Mouse (Mus musculus) heart, embryonic 14.5 days (tissue): ENCODE data around the gene Rack1. TPM values are rescaled to one million over a fixed set of nuclear protein-coding genes. Genes with fewer than 3 reads are reported as not detected.
"Not testable (repeated sequence)": the region's sequence is repeated elsewhere in the genome, so short reads cannot be mapped to it uniquely, and the experiment has no call there.

Source experiments
- ATAC-seq: fragments of 200-750 bp; cut with Nextera tagmentation; 2 replicates; pipeline ENCODE4 v1.8.0; 2017; ENCODE audit warnings: low read depth, moderate TSS enrichment; ENCODE audit not compliant: insufficient number of reproducible peaks, insufficient read depth, low FRiP score
- H3K27ac ChIP-seq, 2 experiments: fragments of 200-500 bp in 1 of 2; fragments of 300-500 bp in 1 of 2; sonication (generic) in 1 of 2; replicated peaks in 1 of 2; 2 replicates each; pipeline ENCODE4 v1.5.1; 2012 to 2014; ENCODE audit warnings: low read depth in 2 of 2, low read length in 2 of 2, control low read depth in 1 of 2, mild to moderate bottlenecking in 1 of 2, mixed read lengths in 1 of 2; ENCODE audit not compliant: control insufficient read depth in 1 of 2, insufficient read depth in 1 of 2
- H3K27me3 ChIP-seq: fragments of 300-500 bp; sonication (generic); 2 replicates; pipeline ENCODE4 v1.6.1; 2014; ENCODE audit warnings: mild to moderate bottlenecking, low read length, control low read depth; ENCODE audit not compliant: control insufficient read depth, insufficient read depth
- H3K36me3 ChIP-seq: fragments of 300-500 bp; sonication (generic); 2 replicates; pipeline ENCODE4 v1.6.1; 2014; ENCODE audit warnings: mild to moderate bottlenecking, control low read depth, low read length, mixed read lengths; ENCODE audit not compliant: control insufficient read depth, insufficient read depth
- H3K4me1 ChIP-seq, 2 experiments: fragments of 200-500 bp in 1 of 2; fragments of 300-500 bp in 1 of 2; sonication (generic) in 1 of 2; 2 replicates each; pipeline ENCODE4 v1.6.1; 2012 to 2014; ENCODE audit warnings: low read length in 2 of 2, control low read depth in 1 of 2, mixed read lengths in 1 of 2; ENCODE audit not compliant: control insufficient read depth in 2 of 2, insufficient read depth in 2 of 2
- H3K4me2 ChIP-seq: fragments of 300-500 bp; sonication (generic); 2 replicates; pipeline ENCODE4 v1.6.1; 2014; ENCODE audit warnings: mild to moderate bottlenecking, low read length
- H3K4me3 ChIP-seq, 2 experiments: fragments of 200-500 bp in 1 of 2; fragments of 300-500 bp in 1 of 2; sonication (generic) in 1 of 2; 2 replicates each; pipeline ENCODE4 v1.5.1; 2012 to 2014; ENCODE audit warnings: low read length in 2 of 2, mild to moderate bottlenecking in 2 of 2, control low read depth in 1 of 2, low read depth in 1 of 2, moderate library complexity in 1 of 2; ENCODE audit not compliant: control insufficient read depth in 1 of 2, insufficient read depth in 1 of 2
- H3K9ac ChIP-seq: fragments of 300-500 bp; sonication (generic); 2 replicates; pipeline ENCODE4 v1.6.1; 2014; ENCODE audit warnings: mild to moderate bottlenecking, low read length
- H3K9me3 ChIP-seq: fragments of 300-500 bp; sonication (generic); 2 replicates; pipeline ENCODE4 v1.6.1; 2016; ENCODE audit warnings: low read length, control low read depth; ENCODE audit not compliant: control insufficient read depth
- WGBS: fragments of 180-500 bp; shearing (Covaris S2); extraction: QIAGEN DNeasy Blood & Tissue Kit; methylation state at CpG from one replicate; pipeline ENCODE4 v1.1.7; 2014; 5-methylcytosine and 5-hydroxymethylcytosine counted together
- polyA plus RNA-seq: library from polyadenylated mRNA; unstranded; fragments of >200 nt; fragmentation: Nextera tagmentation; extraction: Ambion mirVana; gene quantifications from 2 replicates; pipeline ENCODE4 v1.2.1, GENCODE M21; 2014

The Rack1 gene
- polyA plus RNA-seq, 1 experiment from 2014 or later: 512 TPM

DNA sequence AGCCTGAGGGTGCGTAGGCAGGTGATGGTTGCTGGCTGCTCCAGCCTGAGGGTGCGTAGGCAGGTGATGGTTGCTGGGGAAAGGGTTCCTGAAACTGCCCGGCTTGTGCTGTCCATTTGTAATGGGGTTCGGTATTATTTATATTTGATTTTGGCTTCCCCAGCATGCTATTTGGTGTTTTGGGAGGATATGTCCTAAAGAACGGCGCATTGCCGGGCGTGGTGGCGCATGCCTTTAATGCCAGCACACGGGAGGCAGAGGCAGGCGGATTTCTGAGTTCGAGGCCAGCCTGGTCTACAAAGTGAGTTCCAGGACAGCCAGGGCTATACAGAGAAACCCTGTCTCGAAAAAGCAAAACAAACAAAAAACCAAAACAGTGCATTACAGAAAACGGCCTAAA lies 21.2 kb downstream of the Rack1 start:
- ATAC-seq, H3K9me3 ChIP-seq, H3K36me3 ChIP-seq, H3K4me2 ChIP-seq, H3K9ac ChIP-seq, H3K27me3 ChIP-seq, H3K4me3 ChIP-seq, H3K27ac ChIP-seq: not testable (repeated sequence)
- peaks cover 4 to 14% of the 10 kb centered on the region in 2 experiments; a peak in 3 of 4 replicates for H3K4me1 ChIP-seq
- 79% methylated on average over 14 of the region's 14 CpGs for WGBS

DNA sequence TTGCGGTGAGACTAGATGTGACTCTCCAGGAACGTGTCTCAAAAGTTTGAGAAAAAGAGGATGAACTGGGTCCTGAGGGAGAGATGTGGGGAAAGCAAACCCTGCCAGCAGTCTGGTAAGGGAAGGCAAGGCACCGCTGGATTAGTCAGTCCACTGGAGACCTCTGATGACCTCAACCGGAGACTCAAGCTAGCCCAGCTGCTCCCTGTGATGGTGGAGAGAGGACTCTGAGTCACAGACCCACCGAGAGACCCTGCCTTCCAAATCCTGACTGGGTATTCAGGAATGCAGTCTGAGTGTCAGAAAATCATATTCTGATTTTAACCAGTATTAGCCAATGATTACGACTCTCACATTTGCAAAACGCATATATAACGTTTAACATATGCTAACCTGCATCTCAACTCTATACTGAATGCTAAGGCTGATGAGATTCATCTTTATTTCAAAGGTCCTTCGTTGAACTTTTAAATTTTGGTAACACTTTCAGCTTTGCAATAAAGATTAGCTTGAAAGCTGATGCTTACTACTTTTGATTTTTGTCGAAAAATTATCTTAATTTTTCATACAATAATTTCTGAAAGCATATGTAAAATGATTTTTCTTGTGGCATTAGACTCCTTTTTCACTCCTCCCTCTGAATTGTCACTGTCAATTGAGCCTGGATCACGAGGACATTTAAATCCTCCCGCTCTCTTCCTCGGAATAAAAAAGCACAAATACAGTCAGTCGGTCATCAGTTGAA lies 22.8 kb downstream of the Rack1 start:
- 0 out of 2 replicates have a peak, but pooled peaks cover 3% of the 10 kb centered on the region for H3K9me3 ChIP-seq
- peaks cover 4 to 13% of the 10 kb centered on the region in 2 experiments; a peak in 3 of 4 replicates for H3K4me1 ChIP-seq
- no peak for ATAC-seq
- H3K9ac ChIP-seq: no peak overlapping the region
- H3K4me2 ChIP-seq: peak overlapping the region; percentile 83
- H3K4me3 ChIP-seq: peak overlapping the region; percentile 46 to 50; a peak in 3 of 4 replicates
- no peak overlapping the region for H3K27ac ChIP-seq
- H3K36me3 ChIP-seq: no peaks in the 10 kb centered on the region
- H3K27me3 ChIP-seq: peaks cover 5% of the 10 kb centered on the region; the same call in 1 of the 2 replicates
- WGBS: 33% methylated on average over 14 of the region's 14 CpGs

DNA sequence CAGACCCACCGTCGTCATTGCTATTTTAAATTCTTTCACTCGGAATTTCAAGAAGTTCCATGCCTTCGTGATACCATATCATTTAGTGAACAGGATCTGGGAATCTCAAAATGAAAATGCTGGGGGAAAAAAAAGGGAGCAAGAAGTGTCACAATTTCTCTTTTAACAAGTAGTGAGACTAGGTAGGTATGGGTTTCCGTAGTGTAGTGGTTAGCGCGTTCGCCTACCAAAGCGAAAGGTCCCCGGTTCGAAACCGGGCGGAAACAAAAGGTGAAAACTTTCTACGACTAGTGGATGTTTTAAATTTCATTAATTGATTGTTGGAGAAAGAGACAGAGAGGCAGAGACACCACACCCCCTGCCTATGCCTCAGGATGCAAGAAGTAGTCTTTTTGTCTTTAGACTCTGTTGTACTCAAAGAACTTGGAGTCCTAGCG lies 23.4 kb downstream of the Rack1 start:
- H3K4me3 ChIP-seq: peak overlapping the region; percentile 46 to 50
- H3K4me1 ChIP-seq: peaks cover 4 to 13% of the 10 kb centered on the region in 2 experiments; a peak in 3 of 4 replicates
- H3K9ac ChIP-seq: peak overlapping the region; percentile 55; the same call in 1 of the 2 replicates
- ATAC-seq: no peak
- H3K4me2 ChIP-seq: peak overlapping the region; percentile 83
- under 1% methylated on average over 15 of the region's 15 CpGs for WGBS
- 0 out of 2 replicates have a peak, but pooled peaks cover 4% of the 10 kb centered on the region for H3K9me3 ChIP-seq
- no peaks in the 10 kb centered on the region for H3K36me3 ChIP-seq
- H3K27ac ChIP-seq: no peak overlapping the region
- H3K27me3 ChIP-seq: peaks cover 5% of the 10 kb centered on the region; the same call in 1 of the 2 replicates

DNA sequence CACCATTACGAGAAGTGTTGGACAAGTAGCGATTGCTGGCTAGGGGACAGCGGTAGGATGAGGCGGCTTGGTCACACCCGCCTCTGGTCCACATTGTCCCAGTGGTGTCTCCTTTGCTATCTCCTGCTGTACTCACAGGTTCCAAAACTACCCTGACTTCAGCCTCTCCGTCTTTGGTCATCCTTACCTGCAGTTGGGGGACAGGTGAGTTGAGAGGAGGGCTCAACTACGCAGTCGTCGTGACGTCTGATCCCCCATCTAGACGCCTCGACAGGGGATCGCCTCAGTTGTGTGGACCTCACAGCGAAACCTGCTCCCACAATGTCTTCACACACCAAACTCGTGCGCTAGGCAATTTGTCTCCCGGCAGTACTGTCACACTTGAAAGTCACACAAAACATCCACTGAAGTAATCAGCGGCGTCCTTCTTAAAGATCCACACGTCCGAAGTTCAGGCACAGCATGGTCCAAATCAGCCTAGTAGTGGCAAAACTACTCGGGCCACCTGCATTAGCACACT lies 24.2 kb downstream of the Rack1 start:
- Histone ChIP-seq H3K4me3 (peak overlapping the region; percentile 46 to 50), H3K27ac (no peak overlapping the region), H3K9me3 (0 out of 2 replicates have a peak, but pooled peaks cover 4% of the 10 kb centered on the region), H3K36me3 (no peaks in the 10 kb centered on the region), H3K9ac (peak overlapping the region; percentile 55; the same call in 1 of the 2 replicates), H3K4me2 (peak overlapping the region; percentile 83), H3K4me1 (peaks cover 4 to 13% of the 10 kb centered on the region in 2 experiments; a peak in 3 of 4 replicates), H3K27me3 (peaks cover 5% of the 10 kb centered on the region; the same call in 1 of the 2 replicates)
- ATAC-seq: no peak
- 6% methylated on average over 22 of the region's 22 CpGs for WGBS

DNA sequence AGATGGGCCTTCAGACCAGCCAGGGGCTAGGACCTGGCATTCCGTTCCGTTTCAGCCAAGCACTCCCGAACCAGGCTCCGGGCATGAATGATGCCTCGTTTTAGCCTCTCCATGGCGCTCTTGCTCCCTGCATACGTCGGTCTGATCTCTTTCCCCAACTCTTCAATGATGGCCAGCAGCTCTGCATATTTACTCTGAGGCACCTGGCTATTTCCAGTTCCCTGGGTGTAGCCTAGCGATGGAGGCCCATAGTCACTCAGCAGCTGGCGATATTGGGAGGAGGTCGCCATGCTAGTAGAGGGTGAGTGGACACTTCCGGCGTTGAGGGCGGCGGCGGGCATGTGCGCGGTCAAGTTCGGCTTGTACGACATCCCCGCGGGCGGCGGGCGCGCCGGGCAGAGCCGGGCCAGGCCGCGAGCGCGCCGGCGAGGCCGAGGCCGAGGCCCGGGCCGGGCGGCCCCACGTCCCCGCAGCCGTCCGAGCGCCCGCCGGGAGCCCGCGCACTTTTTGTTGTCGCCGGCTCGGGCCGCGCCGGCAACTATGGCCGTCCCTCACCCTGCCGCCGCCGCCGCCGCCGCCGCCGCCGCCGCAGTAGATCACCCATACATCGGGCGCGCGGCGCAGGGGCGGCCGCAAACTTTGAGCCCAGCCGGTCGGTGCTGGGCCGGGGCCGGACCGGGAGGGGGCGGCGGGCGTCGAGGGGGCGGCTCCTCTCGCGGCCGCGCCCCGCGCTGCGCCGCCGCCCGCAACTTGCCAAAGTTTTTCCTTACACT lies 26.0 kb downstream of the Rack1 start, which contains the start of the genes Trim7 and Gm12184:
Gene Trim7 (plus strand): TSS at position 162 of the 773 bp plus-strand sequence.
Gene Gm12184 (minus strand): TSS at position 677 of the 773 bp plus-strand sequence.
- under 1% methylated on average over 32 of the region's 92 CpGs for WGBS
- H3K36me3 ChIP-seq, H3K9me3 ChIP-seq, H3K27me3 ChIP-seq: not testable (repeated sequence)
- peak within 1 kb of the TSS; percentile 54 for H3K9ac ChIP-seq
- peak; percentile 74 for ATAC-seq
- peaks cover 4 to 13% of the 10 kb centered on the region in 2 experiments; a peak in 3 of 4 replicates for H3K4me1 ChIP-seq
- peak within 1 kb of the TSS; percentile 64 to 65 for H3K27ac ChIP-seq
- peak within 1 kb of the TSS; percentile 61 for H3K4me2 ChIP-seq
- peak within 1 kb of the TSS; percentile 41 to 42 for H3K4me3 ChIP-seq

DNA sequence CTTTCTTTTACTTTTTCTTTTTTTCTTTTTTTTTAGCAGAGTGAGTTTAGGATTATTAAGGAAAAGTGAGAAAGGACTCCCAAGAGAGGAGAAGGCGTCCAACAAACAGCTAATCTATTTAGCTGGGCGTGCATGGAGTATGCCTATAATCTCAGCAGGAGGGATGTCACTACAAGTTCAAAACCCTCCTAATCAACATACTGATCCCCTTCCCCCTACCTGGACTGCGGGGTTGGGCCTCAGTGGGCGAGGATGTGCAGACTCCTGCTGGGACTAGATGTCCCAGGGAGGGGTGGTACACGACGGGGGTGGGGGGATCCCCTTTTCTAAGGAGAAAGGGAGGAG lies 26.6 kb downstream of the Rack1 start:
- H3K9ac ChIP-seq: peak overlapping the region; percentile 54
- WGBS: 4% methylated on average over 6 of the region's 6 CpGs
- H3K9me3 ChIP-seq: 0 out of 2 replicates have a peak, but pooled peaks cover 4% of the 10 kb centered on the region
- peaks cover 4 to 13% of the 10 kb centered on the region in 2 experiments; a peak in 3 of 4 replicates for H3K4me1 ChIP-seq
- H3K4me2 ChIP-seq: peak overlapping the region; percentile 61
- peak overlapping the region; percentile 41 to 42 for H3K4me3 ChIP-seq
- no peaks in the 10 kb centered on the region for H3K36me3 ChIP-seq
- H3K27me3 ChIP-seq: peaks cover 5% of the 10 kb centered on the region; the same call in 1 of the 2 replicates
- H3K27ac ChIP-seq: peak overlapping the region in 1 of 2 experiments; percentile 65; a peak in 3 of 4 replicates
- no peak for ATAC-seq

DNA sequence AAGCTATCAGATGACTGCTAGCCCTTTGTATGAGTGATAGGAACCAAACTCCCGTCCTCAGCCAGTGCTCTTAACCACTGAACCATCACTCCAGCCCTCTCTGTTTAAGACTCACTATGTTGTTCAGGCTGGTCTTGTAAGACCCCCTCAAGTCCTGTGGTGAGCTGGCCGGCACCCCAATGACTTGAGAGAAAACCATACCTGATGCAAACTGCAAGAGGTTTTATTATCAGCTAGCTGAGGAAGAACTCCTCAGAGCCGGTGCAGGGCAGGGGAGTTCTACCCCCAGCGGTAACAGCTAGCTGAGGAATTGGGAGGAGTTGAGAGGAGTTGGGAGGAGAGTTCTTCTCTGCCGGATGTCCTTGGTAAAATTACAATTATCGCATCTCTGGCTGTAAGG lies 27.8 kb downstream of the Rack1 start:
- WGBS: 72% methylated on average over 6 of the region's 6 CpGs
- Histone ChIP-seq H3K9ac (no peak overlapping the region), H3K4me1 (peaks cover 4 to 13% of the 10 kb centered on the region in 2 experiments; a peak in 3 of 4 replicates), H3K27ac (no peak overlapping the region), H3K27me3 (peaks cover 5% of the 10 kb centered on the region; the same call in 1 of the 2 replicates), H3K36me3 (no peaks in the 10 kb centered on the region), H3K4me3 (no peak overlapping the region), H3K4me2 (no peak overlapping the region), H3K9me3 (0 out of 2 replicates have a peak, but pooled peaks cover 4% of the 10 kb centered on the region)
- ATAC-seq: no peak
